In genomic region chr8:26351643-26352540, GRCm38 (mm10) we compare ENCODE assay signal across 8 mouse cellular contexts.
DNase-seq lines count a peak whose midpoint lies in the region; ATAC-seq lines count a peak whose summit lies in the region.

No protein-coding gene starts in this region.

- H3K36me3 ChIP-seq in midbrain, embryonic 13.5 days, result no peaks in the 10 kb centered on the region
- no peaks in the 10 kb centered on the region for H3K36me3 ChIP-seq in midbrain, embryonic 10.5 days
- H3K36me3 ChIP-seq in embryonic facial prominence, embryonic 15.5 days, result no peaks in the 10 kb centered on the region
- no peaks in the 10 kb centered on the region for H3K36me3 ChIP-seq in heart, embryonic 11.5 days (ENCODE audit: control insufficient read depth, insufficient read depth, low read length)
- H3K36me3 ChIP-seq in kidney, embryonic 15.5 days, result no peaks in the 10 kb centered on the region
- no peaks in the 10 kb centered on the region for H3K36me3 ChIP-seq in liver, embryonic 13.5 days

- H3K9me3 ChIP-seq in midbrain, embryonic 13.5 days, result no peaks in the 10 kb centered on the region
- H3K9me3 ChIP-seq in midbrain, embryonic 10.5 days (replicated peaks), result no peaks in the 10 kb centered on the region
- no peaks in the 10 kb centered on the region for H3K9me3 ChIP-seq in embryonic facial prominence, embryonic 15.5 days (replicated peaks)
- H3K9me3 ChIP-seq in heart, embryonic 11.5 days (replicated peaks; ENCODE audit: control insufficient read depth, low read length), result no peaks in the 10 kb centered on the region
- H3K9me3 ChIP-seq in kidney, embryonic 15.5 days (replicated peaks), result no peaks in the 10 kb centered on the region
- no peaks in the 10 kb centered on the region for H3K9me3 ChIP-seq in liver, embryonic 13.5 days (replicated peaks)

- H3K4me2 ChIP-seq in midbrain, embryonic 13.5 days (replicated peaks), result peak overlapping the region; percentile 39
- H3K4me2 ChIP-seq in embryonic facial prominence, embryonic 15.5 days (replicated peaks), result peak overlapping the region; percentile 64
- H3K4me2 ChIP-seq in heart, embryonic 11.5 days, result peak overlapping the region; percentile 63
- H3K4me2 ChIP-seq in kidney, embryonic 15.5 days, result peak overlapping the region; percentile 64
- peak overlapping the region; percentile 17; the same call in 1 of the 2 replicates for H3K4me2 ChIP-seq in liver, embryonic 13.5 days

- 0 out of 2 replicates have a peak, but pooled peaks cover 9% of the 10 kb centered on the region for H3K4me1 ChIP-seq in midbrain, embryonic 13.5 days (replicated peaks)
- H3K4me1 ChIP-seq in midbrain, embryonic 10.5 days, result peaks cover 14% of the 10 kb centered on the region; the same call in 1 of the 2 replicates
- peaks cover 22% of the 10 kb centered on the region for H3K4me1 ChIP-seq in embryonic facial prominence, embryonic 15.5 days
- peaks cover 16% of the 10 kb centered on the region for H3K4me1 ChIP-seq in heart, embryonic 11.5 days (ENCODE audit: control insufficient read depth, insufficient read depth, low read length)
- peaks cover 43% of the 10 kb centered on the region for H3K4me1 ChIP-seq in kidney, embryonic 15.5 days
- peaks cover 4% of the 10 kb centered on the region for H3K4me1 ChIP-seq in liver, embryonic 13.5 days (replicated peaks)

- WGBS in midbrain, embryonic 13.5 days, result 68% methylated on average over 21 of the region's 21 CpGs
- 76% methylated on average over 21 of the region's 21 CpGs for whole genome bisulfite sequencing in midbrain, embryonic 10.5 days
- WGBS in embryonic facial prominence, embryonic 15.5 days, result 17% methylated on average over 21 of the region's 21 CpGs
- 37% methylated on average over 21 of the region's 21 CpGs for WGBS in heart, embryonic 11.5 days (ENCODE audit: insufficient replicate concordance)
- 11% methylated on average over 21 of the region's 21 CpGs for WGBS in kidney, embryonic 15.5 days
- 61% methylated on average over 21 of the region's 21 CpGs for WGBS in liver, embryonic 13.5 days (ENCODE audit: insufficient replicate concordance)

- H3K9ac ChIP-seq in midbrain, embryonic 13.5 days (replicated peaks), result no peak overlapping the region
- 0 out of 2 replicates have a peak overlapping the region, but pooled peaks have one; percentile 28 for H3K9ac ChIP-seq in embryonic facial prominence, embryonic 15.5 days
- H3K9ac ChIP-seq in heart, embryonic 11.5 days (ENCODE audit: low read depth, low read length), result peak overlapping the region; percentile 40
- no peak overlapping the region for H3K9ac ChIP-seq in kidney, embryonic 15.5 days
- no peak overlapping the region for H3K9ac ChIP-seq in liver, embryonic 13.5 days

- 0 out of 2 replicates have a peak overlapping the region, but pooled peaks have one; percentile 36 for H3K27ac ChIP-seq in midbrain, embryonic 13.5 days
- no peak overlapping the region for H3K27ac ChIP-seq in midbrain, embryonic 10.5 days (replicated peaks)
- peak overlapping the region; percentile 96 for H3K27ac ChIP-seq in embryonic facial prominence, embryonic 15.5 days (replicated peaks)
- peak overlapping the region; percentile 88 for H3K27ac ChIP-seq in heart, embryonic 11.5 days (ENCODE audit: low read depth, low read length)
- H3K27ac ChIP-seq in kidney, embryonic 15.5 days, result peak overlapping the region; percentile 92
- no peak overlapping the region for H3K27ac ChIP-seq in liver, embryonic 13.5 days

- H3K27me3 ChIP-seq in midbrain, embryonic 13.5 days, result no peaks in the 10 kb centered on the region
- no peaks in the 10 kb centered on the region for H3K27me3 ChIP-seq in midbrain, embryonic 10.5 days (ENCODE audit: low read depth, poor library complexity, severe bottlenecking)
- no peaks in the 10 kb centered on the region for H3K27me3 ChIP-seq in embryonic facial prominence, embryonic 15.5 days
- H3K27me3 ChIP-seq in heart, embryonic 11.5 days (ENCODE audit: control insufficient read depth, insufficient read depth, low read length), result no peaks in the 10 kb centered on the region
- H3K27me3 ChIP-seq in kidney, embryonic 15.5 days, result 0 out of 2 replicates have a peak, but pooled peaks cover 6% of the 10 kb centered on the region
- no peaks in the 10 kb centered on the region for H3K27me3 ChIP-seq in liver, embryonic 13.5 days

- DNase-seq in midbrain, embryonic 10.5 days (ENCODE audit: low spot score), result no peak
- DNase-seq in liver, embryonic 13.5 days, result no peak
- DNase-seq in retina, embryonic 14.5 days (ENCODE audit: low spot score), result peak; percentile 54
- no peak for DNase-seq in Muller cell, postnatal 12 days (ENCODE audit: inconsistent ontology term)

- no peak for ATAC-seq in midbrain, embryonic 13.5 days
- peak; percentile 82 for ATAC-seq in embryonic facial prominence, embryonic 15.5 days (ENCODE audit: insufficient number of reproducible peaks, low FRiP score, low TSS enrichment, low read depth)
- peak; percentile 53; the same call in 1 of the 2 replicates for ATAC-seq in heart, embryonic 11.5 days (replicated peaks; ENCODE audit: insufficient number of reproducible peaks, low FRiP score, low TSS enrichment)
- peak; percentile 85 for ATAC-seq in kidney, embryonic 15.5 days (replicated peaks; ENCODE audit: low FRiP score)
- no peak for ATAC-seq in liver, embryonic 13.5 days (ENCODE audit: low read depth)

- no peak overlapping the region for H3K4me3 ChIP-seq in midbrain, embryonic 13.5 days (replicated peaks)
- no peak overlapping the region for H3K4me3 ChIP-seq in midbrain, embryonic 10.5 days
- H3K4me3 ChIP-seq in embryonic facial prominence, embryonic 15.5 days (replicated peaks), result peak overlapping the region; percentile 32
- H3K4me3 ChIP-seq in heart, embryonic 11.5 days (ENCODE audit: low read depth, low read length), result peak overlapping the region; percentile 21
- H3K4me3 ChIP-seq in kidney, embryonic 15.5 days (replicated peaks), result peak overlapping the region; percentile 30
- H3K4me3 ChIP-seq in liver, embryonic 13.5 days (replicated peaks), result no peak overlapping the region

Comparison
In these comparisons a context has a peak if more than half of its experiments do, and no peak if none do; other contexts are left out.
1. H3K27ac ChIP-seq: peak in midbrain, embryonic 13.5 days (single experiment), embryonic facial prominence, embryonic 15.5 days (single experiment), heart, embryonic 11.5 days (single experiment) and kidney, embryonic 15.5 days (single experiment); none in midbrain, embryonic 10.5 days (single experiment) and liver, embryonic 13.5 days (single experiment).
2. ATAC-seq: peak in embryonic facial prominence, embryonic 15.5 days (single experiment), heart, embryonic 11.5 days (single experiment) and kidney, embryonic 15.5 days (single experiment); none in midbrain, embryonic 13.5 days (single experiment) and liver, embryonic 13.5 days (single experiment).
3. H3K4me3 ChIP-seq: peak in embryonic facial prominence, embryonic 15.5 days (single experiment), heart, embryonic 11.5 days (single experiment) and kidney, embryonic 15.5 days (single experiment); none in midbrain, embryonic 13.5 days (single experiment), midbrain, embryonic 10.5 days (single experiment) and liver, embryonic 13.5 days (single experiment).
4. H3K9ac ChIP-seq: peak in embryonic facial prominence, embryonic 15.5 days (single experiment) and heart, embryonic 11.5 days (single experiment); none in midbrain, embryonic 13.5 days (single experiment), kidney, embryonic 15.5 days (single experiment) and liver, embryonic 13.5 days (single experiment).
5. Peak in every context shown above with its lines, with median percentiles within 50 percentile points of each other: H3K4me2 ChIP-seq.